Mouse (Mus musculus) forebrain, embryonic 10.5 days (tissue): ENCODE measurements at regions not wholly inside any gene's neighbourhood (a gene's known extent, or its start where the extent isn't known, plus 50 kb on each side); places are given as distances from the start of the nearest gene placed in this dataset.
"Not testable (repeated sequence)": the region's sequence is repeated elsewhere in the genome, so short reads cannot be mapped to it uniquely, and the experiment has no call there.

ENCODE experiments used
- DNase-seq: peaks from one replicate; pipeline ENCODE4 v3.0.0-alpha.2; 2017; ENCODE audit warnings: low spot score; ENCODE audit errors: extremely low spot score
- H3K27ac ChIP-seq: fragments of 300-500 bp; sonication (generic); 2 replicates; pipeline ENCODE4 v1.5.1; 2016; ENCODE audit warnings: mild to moderate bottlenecking
- H3K27me3 ChIP-seq: fragments of 300-500 bp; sonication (generic); 2 replicates; pipeline ENCODE4 v1.6.1; 2016; ENCODE audit warnings: mild to moderate bottlenecking; ENCODE audit not compliant: poor library complexity, severe bottlenecking
- H3K36me3 ChIP-seq: fragments of 300-500 bp; sonication (generic); replicated peaks from 2 replicates; pipeline ENCODE4 v1.6.1; 2016; ENCODE audit warnings: mild to moderate bottlenecking, moderate library complexity
- H3K4me1 ChIP-seq: fragments of 300-500 bp; sonication (generic); 2 replicates; pipeline ENCODE4 v1.6.1; 2016
- H3K4me3 ChIP-seq: fragments of 300-500 bp; sonication (generic); 2 replicates; pipeline ENCODE4 v1.5.1; 2016; ENCODE audit warnings: mild to moderate bottlenecking, moderate library complexity
- H3K9me3 ChIP-seq: fragments of 300-500 bp; sonication (generic); 2 replicates; pipeline ENCODE4 v1.6.1; 2016; ENCODE audit warnings: mild to moderate bottlenecking, moderate library complexity
- WGBS: fragments of 180-500 bp; shearing (Covaris S2); methylation state at CpG from one replicate; pipeline ENCODE4 v1.1.7; 2016; 5-methylcytosine and 5-hydroxymethylcytosine counted together

DNA sequence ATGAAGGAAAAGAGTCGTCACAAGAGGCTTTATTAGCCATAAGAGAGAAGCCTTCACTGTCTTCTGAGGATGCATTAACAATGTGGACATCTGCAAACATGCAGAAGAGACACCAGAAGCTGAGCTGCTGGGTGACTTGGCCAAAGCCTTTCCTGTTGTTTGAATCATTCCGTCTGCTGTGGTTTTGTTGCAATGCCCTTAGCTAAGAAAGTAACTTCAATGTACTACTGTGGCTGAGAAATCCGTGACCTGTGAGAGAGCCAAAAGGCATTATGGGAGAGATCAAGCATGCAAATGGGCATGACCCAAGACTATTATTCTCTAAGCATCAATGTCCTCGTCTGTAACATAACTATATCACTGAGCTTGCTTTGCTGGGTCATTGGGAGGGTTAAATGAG, 132.7 kb upstream of the Mon1b start:
- DNase-seq: no peak
- no peak overlapping the region for H3K27ac ChIP-seq
- 78% methylated on average over 4 of the region's 4 CpGs for WGBS
- H3K9me3 ChIP-seq: no peaks in the 10 kb centered on the region
- H3K27me3 ChIP-seq: no peaks in the 10 kb centered on the region
- no peaks in the 10 kb centered on the region for H3K4me1 ChIP-seq
- H3K4me3 ChIP-seq: no peak overlapping the region
- H3K36me3 ChIP-seq: no peaks in the 10 kb centered on the region

DNA sequence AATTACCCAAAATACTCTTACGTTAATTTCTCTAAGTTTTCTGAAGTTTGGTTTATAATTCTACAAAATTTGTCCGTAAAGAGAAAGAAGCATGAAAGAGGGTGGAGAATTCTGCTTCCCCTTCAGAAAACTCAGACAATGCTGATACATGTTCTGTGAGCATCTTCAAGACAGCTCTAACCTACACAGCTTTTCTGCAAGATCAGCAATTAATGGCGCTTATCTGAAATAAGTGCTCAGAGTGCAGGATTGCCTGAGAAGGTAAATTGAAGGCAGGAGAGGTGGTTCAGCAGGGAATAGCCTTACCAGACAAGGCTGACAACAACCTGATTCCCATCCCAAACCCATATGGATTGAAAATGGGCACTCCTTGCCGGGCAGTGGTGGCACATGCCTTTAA, 122.5 kb upstream of the Mon1b start:
- 92% methylated on average over 4 of the region's 4 CpGs for WGBS
- Histone ChIP-seq H3K27ac (no peak overlapping the region), H3K4me3 (no peak overlapping the region), H3K27me3 (no peaks in the 10 kb centered on the region), H3K9me3 (no peaks in the 10 kb centered on the region), H3K36me3 (no peaks in the 10 kb centered on the region), H3K4me1 (peaks cover 7% of the 10 kb centered on the region)
- DNase-seq: no peak

GRCm38 (mm10) chr8:113513886-113514730, 121.3 kb upstream of the Mon1b start:
- no peak for DNase-seq
- Histone ChIP-seq H3K4me1 (peaks cover 7% of the 10 kb centered on the region), H3K27me3 (no peaks in the 10 kb centered on the region), H3K27ac (0 out of 2 replicates have a peak overlapping the region, but pooled peaks have one; percentile 11), H3K4me3 (no peak overlapping the region), H3K9me3 (no peaks in the 10 kb centered on the region), H3K36me3 (no peaks in the 10 kb centered on the region)
- 66% methylated on average over 14 of the region's 14 CpGs for WGBS

- WGBS: 68% methylated on average over 4 of the region's 4 CpGs
- H3K4me1 ChIP-seq, H3K9me3 ChIP-seq, DNase-seq, H3K27ac ChIP-seq, H3K36me3 ChIP-seq, H3K4me3 ChIP-seq, H3K27me3 ChIP-seq: not testable (repeated sequence)
These were observed 120.5 kb upstream of the Mon1b start for GRCm38 (mm10) chr8:113514731-113515375.

DNA sequence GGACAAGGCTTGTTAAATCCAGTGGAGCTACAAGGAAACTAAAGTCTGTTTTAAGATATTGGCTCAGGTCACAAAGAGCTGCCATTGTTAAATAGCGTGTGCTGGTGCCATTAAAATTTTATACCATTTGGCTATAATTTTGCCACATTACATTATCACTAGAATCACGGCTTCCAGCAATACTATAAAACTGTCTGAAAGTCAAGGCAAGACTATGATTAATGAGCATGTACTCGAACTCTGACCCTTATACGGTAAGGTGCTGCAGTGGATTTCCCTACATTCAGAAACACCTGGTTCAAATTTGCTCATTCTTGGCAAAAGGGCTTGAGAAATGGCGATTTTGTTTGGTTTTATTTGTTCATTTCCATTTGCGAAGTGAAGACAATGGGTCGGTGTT, 119.2 kb upstream of the Mon1b start:
- no peak for DNase-seq
- WGBS: 87% methylated on average over 7 of the region's 7 CpGs
- Histone ChIP-seq H3K9me3 (no peaks in the 10 kb centered on the region), H3K36me3 (no peaks in the 10 kb centered on the region), H3K27me3 (no peaks in the 10 kb centered on the region), H3K4me1 (peaks cover 7% of the 10 kb centered on the region), H3K4me3 (no peak overlapping the region), H3K27ac (no peak overlapping the region)

DNA sequence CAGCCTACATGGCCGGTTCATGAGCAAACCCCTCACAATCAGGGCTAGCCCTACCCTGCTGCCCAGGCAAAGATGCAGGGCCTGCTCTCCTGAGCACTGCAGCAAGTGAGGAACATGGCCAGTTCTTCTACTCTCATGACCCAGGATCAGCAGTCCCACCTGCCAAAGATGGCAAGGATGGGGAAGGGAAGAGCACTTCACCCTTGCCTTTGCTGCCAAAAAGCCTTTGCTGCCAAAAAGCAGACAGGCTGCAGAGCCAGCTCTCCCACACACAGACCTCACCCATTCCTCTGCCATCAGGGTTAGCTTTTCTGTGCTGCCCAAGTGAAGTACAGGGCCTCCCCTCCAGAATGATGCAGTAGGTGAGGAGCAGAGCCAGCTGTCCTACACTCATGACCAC, 117.5 kb upstream of the Mon1b start:
- DNase-seq: no peak
- H3K9me3 ChIP-seq: no peaks in the 10 kb centered on the region
- H3K36me3 ChIP-seq: no peaks in the 10 kb centered on the region
- no peak overlapping the region for H3K27ac ChIP-seq
- H3K27me3 ChIP-seq: no peaks in the 10 kb centered on the region
- no peak overlapping the region for H3K4me3 ChIP-seq
- 93% methylated on average over 1 of the region's 1 CpGs for WGBS
- peaks cover 7% of the 10 kb centered on the region for H3K4me1 ChIP-seq

- H3K9me3 ChIP-seq: no peaks in the 10 kb centered on the region
- no peaks in the 10 kb centered on the region for H3K36me3 ChIP-seq
- no peak overlapping the region for H3K27ac ChIP-seq
- H3K4me3 ChIP-seq: no peak overlapping the region
- H3K4me1 ChIP-seq: no peaks in the 10 kb centered on the region
- DNase-seq: no peak
- H3K27me3 ChIP-seq: no peaks in the 10 kb centered on the region
- WGBS: 68% methylated on average over 1 of the region's 1 CpGs
These were observed 111.8 kb upstream of the Mon1b start for GRCm38 (mm10) chr8:113523561-113523960.

- no peaks in the 10 kb centered on the region; the same call in 1 of the 2 replicates for H3K9me3 ChIP-seq
- no peak overlapping the region for H3K4me3 ChIP-seq
- H3K27ac ChIP-seq: no peak overlapping the region
- no peaks in the 10 kb centered on the region for H3K27me3 ChIP-seq
- no peak for DNase-seq
- no peaks in the 10 kb centered on the region for H3K36me3 ChIP-seq
- H3K4me1 ChIP-seq: peaks cover 8% of the 10 kb centered on the region; the same call in 1 of the 2 replicates
- WGBS: 89% methylated on average over 10 of the region's 10 CpGs
These were observed 104.2 kb upstream of the Mon1b start for GRCm38 (mm10) chr8:113531116-113531665.

DNA sequence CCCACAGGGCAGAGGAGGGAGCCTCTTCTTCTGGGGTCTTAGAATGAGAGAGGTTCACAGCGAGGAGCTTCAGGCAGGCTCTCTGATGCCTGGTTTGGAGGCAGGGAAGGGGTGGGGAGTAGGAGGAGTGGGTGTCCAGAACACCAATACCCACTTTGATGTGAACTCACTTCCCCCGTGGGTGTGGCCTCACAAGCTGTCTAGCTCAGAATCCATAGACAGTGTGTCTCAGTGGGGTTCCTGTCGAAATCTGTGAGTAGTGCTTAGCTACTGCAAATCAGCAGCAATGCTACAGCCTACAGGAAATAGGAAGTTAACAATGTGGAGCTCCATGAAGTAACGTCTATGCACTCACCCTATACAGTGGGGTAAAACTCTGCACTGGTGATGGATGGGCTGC, 102.5 kb upstream of the Mon1b start:
- Histone ChIP-seq H3K36me3 (no peaks in the 10 kb centered on the region), H3K9me3 (no peaks in the 10 kb centered on the region; the same call in 1 of the 2 replicates), H3K27me3 (no peaks in the 10 kb centered on the region), H3K4me3 (no peak overlapping the region), H3K27ac (no peak overlapping the region), H3K4me1 (peaks cover 8% of the 10 kb centered on the region; the same call in 1 of the 2 replicates)
- WGBS: 67% methylated on average over 4 of the region's 4 CpGs
- DNase-seq: no peak

DNA sequence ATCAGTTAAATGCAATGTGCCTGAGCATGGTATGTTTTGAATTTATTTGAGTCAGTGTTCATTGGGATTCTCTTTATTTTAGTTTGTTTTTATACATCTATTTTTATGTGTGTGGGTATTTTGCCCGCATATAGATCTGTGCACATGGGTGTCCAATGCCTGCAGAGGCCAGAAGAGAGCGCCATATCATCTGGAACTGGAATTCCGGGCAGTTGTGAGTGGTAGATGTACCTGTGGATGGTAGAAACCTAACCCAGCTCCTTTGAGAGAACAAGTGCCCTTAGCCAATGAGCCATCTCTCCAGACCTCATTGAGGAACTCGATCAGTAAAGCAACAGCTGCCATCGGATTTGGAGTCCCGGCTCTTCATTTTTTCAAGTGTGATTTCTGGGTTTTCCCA, 94.0 kb upstream of the Mon1b start:
- H3K9me3 ChIP-seq: no peaks in the 10 kb centered on the region
- H3K27me3 ChIP-seq: no peaks in the 10 kb centered on the region
- WGBS: 92% methylated on average over 6 of the region's 6 CpGs
- H3K27ac ChIP-seq: no peak overlapping the region
- peaks cover 5% of the 10 kb centered on the region; the same call in 1 of the 2 replicates for H3K4me1 ChIP-seq
- DNase-seq: no peak
- H3K4me3 ChIP-seq: no peak overlapping the region
- H3K36me3 ChIP-seq: no peaks in the 10 kb centered on the region

DNA sequence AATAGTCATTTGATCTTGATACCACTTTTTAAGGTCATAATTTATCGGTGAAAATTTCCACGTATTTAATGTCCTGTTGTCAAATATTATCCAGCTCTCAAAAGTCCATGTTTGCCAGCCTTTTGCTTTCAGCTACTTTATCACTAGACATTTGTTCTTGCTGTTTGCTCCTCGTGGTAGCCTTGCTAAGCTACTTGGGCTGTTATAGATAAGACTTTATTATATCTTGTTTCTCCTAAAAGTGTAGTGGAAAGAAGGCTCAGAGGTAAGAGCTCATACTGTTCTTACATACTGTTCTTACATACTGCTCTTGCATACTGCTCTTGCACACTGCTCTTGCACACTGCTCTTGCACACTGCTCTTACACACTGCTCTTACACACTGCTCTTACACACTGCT, 93.3 kb upstream of the Mon1b start:
- Histone ChIP-seq H3K27ac (no peak overlapping the region), H3K9me3 (no peaks in the 10 kb centered on the region), H3K36me3 (no peaks in the 10 kb centered on the region), H3K4me3 (no peak overlapping the region), H3K4me1 (peaks cover 5% of the 10 kb centered on the region; the same call in 1 of the 2 replicates), H3K27me3 (no peaks in the 10 kb centered on the region)
- 82% methylated on average over 3 of the region's 3 CpGs for WGBS
- no peak for DNase-seq

DNA sequence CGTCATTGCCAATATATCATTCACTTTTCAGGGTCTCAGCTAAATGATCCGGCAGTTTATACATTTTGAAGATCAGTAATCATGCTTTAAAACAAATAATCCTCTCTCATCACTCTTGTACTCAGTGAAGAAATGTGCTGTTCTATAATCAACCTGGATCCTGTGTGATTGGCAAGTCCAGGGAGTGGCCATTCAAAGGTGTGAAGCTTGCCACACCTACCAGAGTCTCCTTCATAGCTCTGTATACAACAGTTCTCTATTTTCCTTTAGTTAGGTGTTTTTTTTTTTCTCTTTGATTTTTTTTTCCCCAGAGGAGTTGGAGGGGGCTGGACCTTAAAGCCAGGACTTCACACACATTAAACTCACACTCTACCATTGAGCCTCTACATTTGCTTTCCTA, 92.7 kb upstream of the Mon1b start:
- H3K36me3 ChIP-seq: no peaks in the 10 kb centered on the region
- no peak overlapping the region for H3K27ac ChIP-seq
- no peak for DNase-seq
- no peaks in the 10 kb centered on the region for H3K9me3 ChIP-seq
- WGBS: 88% methylated on average over 2 of the region's 2 CpGs
- peaks cover 5% of the 10 kb centered on the region; the same call in 1 of the 2 replicates for H3K4me1 ChIP-seq
- no peaks in the 10 kb centered on the region for H3K27me3 ChIP-seq
- no peak overlapping the region for H3K4me3 ChIP-seq

DNA sequence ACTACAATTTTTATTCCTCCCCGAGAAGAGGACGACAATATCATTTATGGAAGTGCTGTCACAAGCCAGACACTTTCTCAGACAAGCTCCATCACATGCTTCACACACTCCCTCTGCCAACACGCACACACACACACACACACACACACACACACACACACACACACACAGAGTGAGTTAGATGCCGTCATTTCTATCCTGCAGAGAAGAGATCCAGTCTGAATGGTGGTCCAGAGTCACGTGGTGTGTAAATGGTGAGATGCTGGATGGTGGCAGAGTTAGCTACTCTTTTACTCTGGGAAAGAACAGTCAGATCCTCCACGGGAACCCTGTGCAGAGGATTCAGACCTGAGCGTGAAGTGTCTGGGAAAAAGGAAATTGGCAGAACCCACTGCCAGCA, 86.2 kb upstream of the Mon1b start:
- Histone ChIP-seq H3K4me3 (no peak overlapping the region), H3K4me1 (peaks cover 3% of the 10 kb centered on the region), H3K9me3 (no peaks in the 10 kb centered on the region), H3K27me3 (peaks cover 12% of the 10 kb centered on the region; the same call in 1 of the 2 replicates), H3K27ac (no peak overlapping the region), H3K36me3 (no peaks in the 10 kb centered on the region)
- 85% methylated on average over 7 of the region's 7 CpGs for WGBS
- DNase-seq: no peak
